Mouse (Mus musculus): ENCODE measurements at regions not wholly inside any gene's neighbourhood (a gene's known extent, or its start where the extent isn't known, plus 50 kb on each side); places are given as distances from the start of the nearest gene placed in this dataset.
"Not testable (repeated sequence)": the region's sequence is repeated elsewhere in the genome, so short reads cannot be mapped to it uniquely, and the experiment has no call there.

DNA sequence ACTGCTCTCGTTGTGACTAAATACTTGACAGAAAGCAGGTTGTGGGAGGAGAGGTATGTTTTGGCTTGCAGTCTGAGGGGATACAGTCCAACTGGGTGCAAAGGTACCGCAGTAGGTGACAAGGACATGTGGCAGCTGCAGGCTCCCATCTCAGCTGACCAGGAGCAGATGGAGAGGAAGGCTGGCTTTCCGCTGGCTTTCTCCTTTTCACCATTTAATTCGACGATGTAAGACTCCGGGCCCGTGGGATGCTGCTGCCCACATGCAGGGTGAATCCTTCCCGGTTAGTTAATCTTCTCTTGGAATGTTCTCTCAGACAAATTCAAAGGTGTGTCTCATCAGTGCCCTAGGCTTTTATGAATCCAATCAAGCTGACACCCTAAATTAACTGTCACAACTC lies 676.1 kb upstream of the Gm19410 start:
- ATAC-seq (ENCODE audit: insufficient read depth): no peak
- Histone ChIP-seq H3K36me3 (replicated peaks) (no peaks in the 10 kb centered on the region), H3K4me2 (no peak overlapping the region), H3K27ac (replicated peaks) (no peak overlapping the region), H3K27me3 (no peaks in the 10 kb centered on the region), H3K9ac (no peak overlapping the region), H3K9me3 (replicated peaks) (no peaks in the 10 kb centered on the region), H3K4me3 (replicated peaks) (no peak overlapping the region), H3K4me1 (replicated peaks) (no peaks in the 10 kb centered on the region)
- 82% methylated on average over 8 of the region's 8 CpGs for WGBS (ENCODE audit: insufficient replicate concordance)

DNA sequence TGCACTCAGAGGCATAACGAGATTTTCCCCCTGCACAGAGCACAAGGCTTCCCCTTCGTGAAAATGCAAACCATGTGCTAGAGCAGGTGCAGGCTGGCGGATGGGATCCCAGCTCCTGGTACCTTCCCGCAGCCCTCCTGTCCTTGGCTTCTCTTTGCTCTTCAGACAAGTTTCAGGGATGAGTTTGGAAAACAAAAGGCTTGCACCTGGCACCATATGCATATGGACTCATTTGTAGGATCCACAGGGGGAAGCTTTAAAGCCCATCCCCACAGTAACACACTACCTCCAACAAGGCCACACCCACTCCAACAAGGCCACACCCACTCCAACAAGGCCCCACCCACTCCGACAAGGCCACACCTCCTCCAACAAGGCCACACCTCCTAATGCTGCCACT lies 663.9 kb upstream of the Gm19410 start:
- no peak overlapping the region for H3K4me2 ChIP-seq
- 64% methylated on average over 5 of the region's 5 CpGs for WGBS (ENCODE audit: insufficient replicate concordance)
- no peaks in the 10 kb centered on the region for H3K4me1 ChIP-seq (replicated peaks)
- no peaks in the 10 kb centered on the region for H3K27me3 ChIP-seq
- H3K36me3 ChIP-seq (replicated peaks): no peaks in the 10 kb centered on the region
- H3K9me3 ChIP-seq (replicated peaks): no peaks in the 10 kb centered on the region
- no peak overlapping the region for H3K9ac ChIP-seq
- H3K27ac ChIP-seq (replicated peaks): no peak overlapping the region
- H3K4me3 ChIP-seq (replicated peaks): no peak overlapping the region
- no peak for ATAC-seq (ENCODE audit: insufficient read depth)

DNA sequence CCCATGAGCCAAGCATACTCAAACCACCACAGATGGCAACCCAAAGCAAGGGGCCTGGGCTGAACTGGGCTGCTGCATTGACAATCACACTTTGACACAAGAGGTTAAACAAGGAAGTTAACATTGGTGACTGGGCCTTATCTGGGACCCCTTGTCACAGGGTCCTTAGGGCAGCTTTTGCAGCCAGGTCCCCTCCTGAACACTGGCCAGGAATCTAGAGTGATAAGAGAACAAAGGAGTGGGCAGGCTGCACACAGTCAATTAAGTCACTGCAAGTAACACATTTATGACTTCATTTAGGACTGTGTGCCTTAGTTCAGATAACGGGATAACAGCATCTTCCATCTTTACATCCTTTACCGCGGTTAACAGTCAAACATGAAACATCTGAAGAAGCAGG lies 663.5 kb upstream of the Gm19410 start:
- H3K36me3 ChIP-seq (replicated peaks); H3K27me3 ChIP-seq; H3K4me3 ChIP-seq (replicated peaks); ATAC-seq (ENCODE audit: insufficient read depth); H3K9me3 ChIP-seq (replicated peaks); H3K9ac ChIP-seq; H3K27ac ChIP-seq (replicated peaks); H3K4me2 ChIP-seq; H3K4me1 ChIP-seq (replicated peaks): not testable (repeated sequence)
- 54% methylated on average over 3 of the region's 3 CpGs for WGBS (ENCODE audit: insufficient replicate concordance)

DNA sequence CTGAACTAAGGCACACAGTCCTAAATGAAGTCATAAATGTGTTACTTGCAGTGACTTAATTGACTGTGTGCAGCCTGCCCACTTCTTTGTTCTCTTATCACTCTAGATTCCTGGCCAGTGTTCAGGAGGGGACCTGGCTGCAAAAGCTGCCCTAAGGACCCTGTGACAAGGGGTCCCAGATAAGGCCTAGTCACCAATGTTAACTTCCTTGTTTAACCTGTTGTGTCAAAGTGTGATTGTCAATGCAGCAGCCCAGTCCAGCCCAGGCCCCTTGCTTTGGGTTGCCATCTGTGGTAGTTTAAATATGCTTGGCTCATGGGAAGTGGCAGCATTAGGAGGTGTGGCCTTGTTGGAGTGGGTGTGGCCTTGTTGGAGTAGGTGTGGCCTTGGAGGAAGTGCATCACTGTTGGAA lies 661.1 kb upstream of the Gm19410 start:
- not testable (repeated sequence) for H3K27me3 ChIP-seq; ATAC-seq (ENCODE audit: insufficient read depth); H3K27ac ChIP-seq (replicated peaks); H3K4me3 ChIP-seq (replicated peaks); H3K4me1 ChIP-seq (replicated peaks); H3K9ac ChIP-seq; H3K36me3 ChIP-seq (replicated peaks); H3K9me3 ChIP-seq (replicated peaks); H3K4me2 ChIP-seq

GRCm38 (mm10) chr8:35109506-35110217 lies 655.9 kb upstream of the Gm19410 start:
- H3K9ac ChIP-seq: no peak overlapping the region
- H3K27ac ChIP-seq (replicated peaks): no peak overlapping the region
- H3K4me1 ChIP-seq (replicated peaks): no peaks in the 10 kb centered on the region
- H3K4me2 ChIP-seq: no peak overlapping the region
- H3K36me3 ChIP-seq (replicated peaks): no peaks in the 10 kb centered on the region
- ATAC-seq (ENCODE audit: insufficient read depth): no peak
- whole genome bisulfite sequencing (ENCODE audit: insufficient replicate concordance): 40% methylated on average over 27 of the region's 27 CpGs
- H3K9me3 ChIP-seq (replicated peaks): no peaks in the 10 kb centered on the region
- H3K27me3 ChIP-seq: no peaks in the 10 kb centered on the region
- H3K4me3 ChIP-seq (replicated peaks): no peak overlapping the region

- Histone ChIP-seq H3K9ac (no peak overlapping the region), H3K36me3 (replicated peaks) (no peaks in the 10 kb centered on the region), H3K4me2 (no peak overlapping the region), H3K27me3 (no peaks in the 10 kb centered on the region), H3K4me3 (replicated peaks) (no peak overlapping the region), H3K4me1 (replicated peaks) (no peaks in the 10 kb centered on the region), H3K27ac (replicated peaks) (no peak overlapping the region), H3K9me3 (replicated peaks) (no peaks in the 10 kb centered on the region)
- WGBS (ENCODE audit: insufficient replicate concordance): 72% methylated on average over 8 of the region's 8 CpGs
- ATAC-seq (ENCODE audit: insufficient read depth): no peak
Observed at GRCm38 (mm10) chr8:35110286-35110685, 655.3 kb upstream of the Gm19410 start.

DNA sequence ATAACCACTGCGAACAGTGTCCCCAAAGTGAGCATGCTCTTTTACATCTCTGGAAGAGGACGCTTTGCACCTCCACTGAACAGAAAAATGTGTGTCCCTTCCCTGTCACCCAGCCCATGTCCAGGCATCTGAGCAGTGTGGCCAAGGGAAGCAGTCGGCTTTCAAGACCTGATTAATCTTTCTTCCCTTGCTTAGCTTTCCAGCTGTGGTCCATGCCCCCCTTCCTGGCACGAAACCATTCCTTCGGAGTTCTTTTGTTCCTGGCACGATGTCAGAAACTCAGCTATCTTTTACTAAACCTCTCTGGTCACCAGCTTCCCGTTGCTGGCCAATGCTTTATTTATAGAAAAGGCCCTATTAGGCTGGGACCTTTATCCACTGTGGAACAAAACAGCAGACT lies 654.5 kb upstream of the Gm19410 start:
- Histone ChIP-seq H3K27ac (replicated peaks) (no peak overlapping the region), H3K4me1 (replicated peaks) (no peaks in the 10 kb centered on the region), H3K4me2 (no peak overlapping the region), H3K9ac (no peak overlapping the region), H3K36me3 (replicated peaks) (no peaks in the 10 kb centered on the region), H3K9me3 (replicated peaks) (no peaks in the 10 kb centered on the region), H3K4me3 (replicated peaks) (no peak overlapping the region), H3K27me3 (no peaks in the 10 kb centered on the region)
- 58% methylated on average over 7 of the region's 7 CpGs for WGBS (ENCODE audit: insufficient replicate concordance)
- no peak for ATAC-seq (ENCODE audit: insufficient read depth)

- no peaks in the 10 kb centered on the region for H3K36me3 ChIP-seq (replicated peaks)
- no peak overlapping the region for H3K9ac ChIP-seq
- H3K4me2 ChIP-seq: no peak overlapping the region
- no peak overlapping the region for H3K27ac ChIP-seq (replicated peaks)
- ATAC-seq (ENCODE audit: insufficient read depth): no peak
- no peaks in the 10 kb centered on the region for H3K9me3 ChIP-seq (replicated peaks)
- 64% methylated on average over 7 of the region's 7 CpGs for WGBS (ENCODE audit: insufficient replicate concordance)
- H3K4me1 ChIP-seq (replicated peaks): no peaks in the 10 kb centered on the region
- H3K27me3 ChIP-seq: no peaks in the 10 kb centered on the region
- H3K4me3 ChIP-seq (replicated peaks): no peak overlapping the region
Observed at GRCm38 (mm10) chr8:35112591-35113265, 652.9 kb upstream of the Gm19410 start.

- no peak for ATAC-seq (ENCODE audit: insufficient read depth)
- 46% methylated on average over 10 of the region's 10 CpGs for whole genome bisulfite sequencing (ENCODE audit: insufficient replicate concordance)
Observed at GRCm38 (mm10) chr8:35114031-35114430, 651.6 kb upstream of the Gm19410 start.

GRCm38 (mm10) chr8:35120612-35121011 lies 645.0 kb upstream of the Gm19410 start:
- Histone ChIP-seq H3K27me3 (no peaks in the 10 kb centered on the region), H3K4me3 (replicated peaks) (no peak overlapping the region), H3K4me1 (replicated peaks) (0 out of 2 replicates have a peak, but pooled peaks cover 4% of the 10 kb centered on the region), H3K36me3 (replicated peaks) (no peaks in the 10 kb centered on the region), H3K4me2 (no peak overlapping the region), H3K9ac (no peak overlapping the region), H3K27ac (replicated peaks) (no peak overlapping the region), H3K9me3 (replicated peaks) (no peaks in the 10 kb centered on the region)
- ATAC-seq (ENCODE audit: insufficient read depth): no peak
- 55% methylated on average over 5 of the region's 5 CpGs for WGBS (ENCODE audit: insufficient replicate concordance)

More at GRCm38 (mm10) chr8:35114031-35114430, 651.6 kb upstream of the Gm19410 start:
- Histone ChIP-seq H3K4me3 (replicated peaks) (no peak overlapping the region), H3K9ac (no peak overlapping the region), H3K27ac (replicated peaks) (no peak overlapping the region), H3K27me3 (no peaks in the 10 kb centered on the region), H3K36me3 (replicated peaks) (no peaks in the 10 kb centered on the region), H3K4me2 (no peak overlapping the region), H3K9me3 (replicated peaks) (no peaks in the 10 kb centered on the region), H3K4me1 (replicated peaks) (no peaks in the 10 kb centered on the region)

DNA sequence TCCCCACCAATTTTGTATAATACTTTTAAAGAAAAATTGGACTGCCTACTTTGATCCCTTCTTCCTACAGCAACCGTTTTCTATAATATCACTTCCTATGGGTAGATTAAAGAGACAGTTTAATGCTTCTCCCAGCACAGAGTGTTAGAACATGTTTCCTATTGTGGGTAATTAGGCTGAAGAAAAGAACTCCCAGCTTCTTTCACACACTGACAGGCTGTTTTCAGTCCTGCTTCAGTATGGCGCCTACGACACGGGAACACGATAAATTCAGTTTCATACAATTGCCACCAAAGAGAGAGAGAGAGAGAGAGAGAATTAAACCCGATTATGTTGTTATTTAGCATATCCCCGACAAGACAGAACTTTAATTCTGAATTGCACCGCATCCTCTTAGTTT lies 644.5 kb upstream of the Gm19410 start:
- H3K36me3 ChIP-seq (replicated peaks): no peaks in the 10 kb centered on the region
- no peak overlapping the region for H3K27ac ChIP-seq (replicated peaks)
- no peaks in the 10 kb centered on the region for H3K27me3 ChIP-seq
- no peak overlapping the region for H3K9ac ChIP-seq
- WGBS (ENCODE audit: insufficient replicate concordance): 80% methylated on average over 8 of the region's 8 CpGs
- no peaks in the 10 kb centered on the region for H3K9me3 ChIP-seq (replicated peaks)
- H3K4me1 ChIP-seq (replicated peaks): 0 out of 2 replicates have a peak, but pooled peaks cover 4% of the 10 kb centered on the region
- H3K4me3 ChIP-seq (replicated peaks): no peak overlapping the region
- ATAC-seq (ENCODE audit: insufficient read depth): no peak
- H3K4me2 ChIP-seq: no peak overlapping the region
